Mouse (Mus musculus) MEL (cell line): ENCODE measurements around the gene Gjd2. TPM values are rescaled to one million over a fixed set of nuclear protein-coding genes. Genes with fewer than 3 reads are reported as not detected.

ENCODE experiments used
- DNase-seq: peaks from one replicate; pipeline ENCODE4 v3.0.0; 2011; ENCODE audit warnings: low read depth, low spot score
- H3K27ac ChIP-seq: 2 replicates; pipeline ENCODE4 v1.5.1; 2012; ENCODE audit warnings: low read depth, mild to moderate bottlenecking, control low read depth, low read length, moderate library complexity; ENCODE audit not compliant: control insufficient read depth
- H3K27me3 ChIP-seq, 2 experiments: fragments of 150-350 bp in 1 of 2; sonication (generic) in 1 of 2; 2 replicates each; pipeline ENCODE4 v1.6.1; 2012; ENCODE audit warnings: low read length in 2 of 2, mild to moderate bottlenecking in 2 of 2, improper control_type of control experiment in 1 of 2, moderate library complexity in 1 of 2; ENCODE audit not compliant: insufficient read depth in 2 of 2, control insufficient read depth in 1 of 2
- H3K36me3 ChIP-seq, 2 experiments: 2 replicates each; pipeline ENCODE4 v1.6.1; 2012 to 2014; ENCODE audit warnings: low read length in 2 of 2, improper control_type of control experiment in 1 of 2, inconsistent platforms in 1 of 2, mild to moderate bottlenecking in 1 of 2; ENCODE audit not compliant: insufficient read depth in 2 of 2, control insufficient read depth in 1 of 2
- H3K4me1 ChIP-seq, 2 experiments: fragments of 150-350 bp in 1 of 2; sonication (generic) in 1 of 2; 2 replicates each; pipeline ENCODE4 v1.6.1; 2012; ENCODE audit warnings: low read length in 2 of 2, improper control_type of control experiment in 1 of 2, mild to moderate bottlenecking in 1 of 2; ENCODE audit not compliant: insufficient read depth in 2 of 2, control insufficient read depth in 1 of 2
- H3K4me3 ChIP-seq, 2 experiments: fragments of 150-350 bp in 1 of 2; sonication (generic) in 1 of 2; 2 replicates each; pipeline ENCODE4 v1.5.1; 2012; ENCODE audit warnings: low read depth in 2 of 2, low read length in 2 of 2, mild to moderate bottlenecking in 2 of 2, moderate library complexity in 2 of 2, control low read depth in 1 of 2, improper control_type of control experiment in 1 of 2; ENCODE audit not compliant: control insufficient read depth in 1 of 2, insufficient read depth in 1 of 2
- H3K79me2 ChIP-seq: 2 replicates; pipeline ENCODE4 v1.6.1; 2012; ENCODE audit warnings: mild to moderate bottlenecking, low read length, moderate library complexity; ENCODE audit not compliant: control insufficient read depth, poor library complexity, insufficient read depth
- H3K9ac ChIP-seq: 2 replicates; pipeline ENCODE4 v1.6.1; 2012; ENCODE audit warnings: low read depth, mild to moderate bottlenecking, control low read depth, low read length, moderate library complexity; ENCODE audit not compliant: control insufficient read depth, poor library complexity, severe bottlenecking
- H3K9me3 ChIP-seq: fragments of 150-350 bp; sonication (generic); replicated peaks from 2 replicates; pipeline ENCODE4 v1.6.1; 2012; ENCODE audit warnings: mild to moderate bottlenecking, low read length, improper control_type of control experiment, moderate library complexity; ENCODE audit not compliant: insufficient read depth
- BHLHE40 ChIP-seq: IDR thresholded peaks from 2 replicates; pipeline ENCODE4 v1.6.1; 2012; ENCODE audit warnings: low read depth, mild to moderate bottlenecking, inconsistent platforms, low read length, improper control_type of control experiment, borderline replicate concordance
- EP300 ChIP-seq, 2 experiments: IDR thresholded peaks; 2 replicates each; pipeline ENCODE4 v1.6.1; 2011; ENCODE audit warnings: improper control_type of control experiment in 2 of 2, low read length in 2 of 2, low read depth in 1 of 2, mild to moderate bottlenecking in 1 of 2
- GATA1 ChIP-seq: IDR thresholded peaks from 2 replicates; pipeline ENCODE4 v1.6.1; 2011; ENCODE audit warnings: low read depth, low read length, improper control_type of control experiment
- JUND ChIP-seq: IDR thresholded peaks from 2 replicates; pipeline ENCODE4 v1.6.1; 2011; ENCODE audit warnings: low read depth, mild to moderate bottlenecking, improper control_type of control experiment, low read length
- KAT2A ChIP-seq: conservative IDR thresholded peaks from 2 replicates; pipeline ENCODE4 v1.6.1; 2012; ENCODE audit warnings: low read depth, low read length, improper control_type of control experiment, inconsistent platforms
- MAFK ChIP-seq: IDR thresholded peaks from 2 replicates; pipeline ENCODE4 v1.6.1; 2011; ENCODE audit warnings: low read depth, mild to moderate bottlenecking, low read length, improper control_type of control experiment, borderline replicate concordance
- MAX ChIP-seq: IDR thresholded peaks from 2 replicates; pipeline ENCODE4 v1.6.1; 2011; ENCODE audit warnings: low read length, improper control_type of control experiment
- MAZ ChIP-seq: IDR thresholded peaks from 2 replicates; pipeline ENCODE4 v1.6.1; 2012; ENCODE audit warnings: low read depth, mild to moderate bottlenecking, inconsistent platforms, low read length, improper control_type of control experiment
- MEF2A ChIP-seq: IDR thresholded peaks from 2 replicates; pipeline ENCODE4 v1.6.1; 2014; ENCODE audit warnings: low read depth, mild to moderate bottlenecking, inconsistent platforms, low read length, improper control_type of control experiment; ENCODE audit not compliant: poor library complexity, insufficient replicate concordance, severe bottlenecking; ENCODE audit errors: extremely low read depth
- MXI1 ChIP-seq: IDR thresholded peaks from 2 replicates; pipeline ENCODE4 v1.6.1; 2011; ENCODE audit warnings: mild to moderate bottlenecking, low read depth, low read length, improper control_type of control experiment
- MYB ChIP-seq: IDR thresholded peaks from 2 replicates; pipeline ENCODE4 v1.6.1; 2011; ENCODE audit warnings: mild to moderate bottlenecking, low read depth, low read length, improper control_type of control experiment
- NELFE ChIP-seq: IDR thresholded peaks from 2 replicates; pipeline ENCODE4 v1.6.1; 2011; ENCODE audit warnings: low read depth, low read length, improper control_type of control experiment
- POLR2A ChIP-seq, 2 experiments: IDR thresholded peaks; 2 replicates each; pipeline ENCODE4 v1.6.1; 2011 to 2012; ENCODE audit warnings: low read length in 2 of 2, mild to moderate bottlenecking in 2 of 2, control low read depth in 1 of 2, improper control_type of control experiment in 1 of 2, low read depth in 1 of 2, moderate library complexity in 1 of 2; ENCODE audit not compliant: control insufficient read depth in 1 of 2, insufficient read depth in 1 of 2, poor library complexity in 1 of 2
- POLR2AphosphoS5 ChIP-seq: IDR thresholded peaks from 2 replicates; pipeline ENCODE4 v1.6.1; 2012; ENCODE audit warnings: low read depth, borderline replicate concordance, mild to moderate bottlenecking, inconsistent platforms, low read length, moderate library complexity, mixed read lengths
- TAL1 ChIP-seq: IDR thresholded peaks from 2 replicates; pipeline ENCODE4 v1.6.1; 2012; ENCODE audit warnings: mild to moderate bottlenecking, inconsistent platforms, low read length, moderate library complexity, mixed read lengths
- TBP ChIP-seq: IDR thresholded peaks from 2 replicates; pipeline ENCODE4 v1.8.0; 2011; ENCODE audit warnings: low read depth, low read length, improper control_type of control experiment
- USF2 ChIP-seq, 2 experiments: IDR thresholded peaks; 2 replicates each; pipeline ENCODE4 v1.6.1; 2011 to 2012; ENCODE audit warnings: improper control_type of control experiment in 2 of 2, low read length in 2 of 2, borderline replicate concordance in 1 of 2, inconsistent platforms in 1 of 2, low read depth in 1 of 2, mild to moderate bottlenecking in 1 of 2; ENCODE audit not compliant: insufficient read depth in 1 of 2
- ZC3H11A ChIP-seq: IDR thresholded peaks from 2 replicates; pipeline ENCODE4 v1.6.1; 2012; ENCODE audit warnings: low read depth, mild to moderate bottlenecking, inconsistent platforms, low read length, improper control_type of control experiment
- ZKSCAN1 ChIP-seq: IDR thresholded peaks from 2 replicates; pipeline ENCODE4 v1.6.1; 2012; ENCODE audit warnings: low read depth, mild to moderate bottlenecking, inconsistent platforms, low read length, improper control_type of control experiment, moderate library complexity
- ZMIZ1 ChIP-seq: IDR thresholded peaks from 2 replicates; pipeline ENCODE4 v1.6.1; 2012; ENCODE audit warnings: low read depth, mild to moderate bottlenecking, inconsistent platforms, low read length, improper control_type of control experiment, moderate library complexity
- ZNF384 ChIP-seq: IDR thresholded peaks from 2 replicates; pipeline ENCODE4 v1.6.1; 2012; ENCODE audit warnings: low read depth, mild to moderate bottlenecking, inconsistent platforms, low read length, improper control_type of control experiment
- polyA plus RNA-seq, 2 experiments: library from polyadenylated mRNA; stranded (reverse) in 1 of 2; unstranded in 1 of 2; fragments of >175 nt in 1 of 2; fragments of >200 nt in 1 of 2; gene quantifications; 2 replicates each; pipeline versions ENCODE4 v1.2.1 to v1.2.4; 2012; ENCODE audit warnings: low replicate concordance in 2 of 2, low read depth in 1 of 2; ENCODE audit not compliant: insufficient read length in 2 of 2, insufficient read depth in 1 of 2, missing spikeins in 1 of 2
- total RNA-seq: library from RNA; depleted of rRNA; stranded (reverse); fragments of 300-350 nt; gene quantifications from 2 replicates; pipeline ENCODE4 v1.2.3, GENCODE M21; 2012

Gjd2 gene
- total and polyA plus RNA-seq, 3 experiments = not detected

DNA sequence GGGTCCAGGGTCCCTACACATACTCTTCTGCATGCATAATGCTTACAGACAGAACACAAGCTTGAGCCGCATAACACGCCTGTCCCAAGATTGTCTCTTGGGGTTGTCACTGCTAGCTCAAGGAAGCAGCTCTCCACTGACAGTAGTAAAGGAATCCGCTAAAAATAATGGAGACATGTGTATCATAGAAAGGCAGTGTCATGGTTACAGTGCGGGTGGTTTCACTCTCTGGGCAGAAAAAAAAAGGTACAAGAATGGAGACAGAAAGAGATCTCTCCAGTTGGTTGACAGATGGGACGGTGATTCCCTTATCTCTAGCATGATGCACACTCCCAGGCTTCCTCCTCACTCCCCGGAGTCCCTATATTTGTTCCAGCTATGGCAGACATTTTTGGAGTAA is 1.4 kb upstream of the Gjd2 start:
- H3K4me1 ChIP-seq = no peaks in the 10 kb centered on the region
- H3K27me3 ChIP-seq = no peaks in the 10 kb centered on the region; a peak in 1 of 4 replicates
- no peaks in the 10 kb centered on the region for H3K79me2 ChIP-seq
- no peaks in the 10 kb centered on the region for H3K36me3 ChIP-seq
- H3K9ac ChIP-seq = no peak overlapping the region
- no peaks in the 10 kb centered on the region for H3K9me3 ChIP-seq
- H3K27ac ChIP-seq = no peak overlapping the region
- H3K4me3 ChIP-seq = no peak overlapping the region
- no peak for DNase-seq
- TF ChIP-seq JUND = no peak
- no peak for TF ChIP-seq GATA1
- no peak for TF ChIP-seq ZMIZ1
- TF ChIP-seq ZC3H11A = no peak
- no peak for TF ChIP-seq MYB
- TF ChIP-seq EP300 (IDR thresholded peaks at IDR 0.05; ENCODE audit: low read depth in 1 of 2, low read length in 2 of 2) = no peak
- TF ChIP-seq NELFE = no peak
- no peak for TF ChIP-seq BHLHE40
- TF ChIP-seq POLR2AphosphoS5 = no peak
- no peak for TF ChIP-seq KAT2A
- TF ChIP-seq TBP = no peak
- no peak for TF ChIP-seq MXI1
- no peak for TF ChIP-seq MEF2A
- no peak for TF ChIP-seq MAFK
- TF ChIP-seq POLR2A (IDR thresholded peaks at IDR 0.05; ENCODE audit: control insufficient read depth in 1 of 2, insufficient read depth in 1 of 2, low read depth in 1 of 2, low read length in 2 of 2, poor library complexity in 1 of 2) = no peak
- no peak for TF ChIP-seq MAZ
- TF ChIP-seq ZNF384 = no peak

DNA sequence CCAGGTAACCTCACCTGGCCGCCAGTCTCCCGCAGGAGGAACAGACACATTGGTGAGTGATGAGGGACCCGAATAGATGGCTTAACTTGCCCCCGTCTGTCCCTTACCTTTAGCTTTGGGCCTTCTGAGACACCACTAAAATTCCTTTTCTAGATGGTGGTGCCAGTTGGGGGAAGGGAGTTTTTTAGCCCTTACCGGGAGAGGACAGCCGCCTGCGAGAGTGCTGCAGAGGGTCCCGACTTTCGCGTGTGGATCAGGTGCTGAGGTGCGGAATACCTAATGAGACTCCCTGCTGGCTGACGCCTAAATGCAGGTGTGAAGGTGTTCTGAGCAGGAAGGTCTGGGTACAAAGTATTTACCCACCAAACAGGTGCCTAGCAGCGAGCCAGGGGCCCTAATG is 427 bp upstream of the Gjd2 start:
- Histone ChIP-seq H3K27ac (no peak overlapping the region), H3K27me3 (no peaks in the 10 kb centered on the region; a peak in 1 of 4 replicates), H3K9me3 (no peaks in the 10 kb centered on the region), H3K79me2 (no peaks in the 10 kb centered on the region)
- DNase-seq = no peak
- no peak for TF ChIP-seq ZKSCAN1
- no peak for TF ChIP-seq TAL1
- no peak for TF ChIP-seq MAZ
- TF ChIP-seq MAX = no peak
- TF ChIP-seq MAFK = no peak
- no peak for TF ChIP-seq USF2 (IDR thresholded peaks at IDR 0.05; ENCODE audit: borderline replicate concordance in 1 of 2, insufficient read depth in 1 of 2, low read depth in 1 of 2, low read length in 2 of 2)
- TF ChIP-seq GATA1 = no peak
- no peak for TF ChIP-seq MYB
- TF ChIP-seq, all 39 proteins: peak for 0
- no peaks in the 10 kb centered on the region for H3K36me3 ChIP-seq
- no peaks in the 10 kb centered on the region for H3K4me1 ChIP-seq
- no peak overlapping the region for H3K4me3 ChIP-seq
- H3K9ac ChIP-seq = no peak overlapping the region
